Mouse (Mus musculus): ENCODE measurements around the gene Grin2a.

GRCm38 (mm10) chr16:9994951-9995813 lies at the start of gene Grin2a:
- no peak for TF ChIP-seq POLR2A (IDR thresholded peaks at IDR 0.05; ENCODE audit: extremely low read depth, insufficient read depth, low read length)
- no peak for TF ChIP-seq CTCF (IDR thresholded peaks at IDR 0.05; ENCODE audit: low read depth, low read length)

Measured in liver, adult 2 months (tissue).